Mouse (Mus musculus) hematopoietic multipotent progenitor cell, adult 10-12 weeks (in vitro differentiated cells): Measurements from ENCODE around the gene Hint2. TPM values are rescaled to one million over a fixed set of nuclear protein-coding genes. Genes with fewer than 3 reads are reported as not detected.

Experiments
- polyA plus RNA-seq: library from polyadenylated mRNA; stranded (reverse); fragments of >175 nt; gene quantifications from 2 replicates; pipeline ENCODE4 v1.2.3, GENCODE M21; 2012; ENCODE audit warnings: low replicate concordance

The Hint2 gene
- polyA plus RNA-seq: 27.8 and 37.0 TPM in 2 replicates

DNA sequence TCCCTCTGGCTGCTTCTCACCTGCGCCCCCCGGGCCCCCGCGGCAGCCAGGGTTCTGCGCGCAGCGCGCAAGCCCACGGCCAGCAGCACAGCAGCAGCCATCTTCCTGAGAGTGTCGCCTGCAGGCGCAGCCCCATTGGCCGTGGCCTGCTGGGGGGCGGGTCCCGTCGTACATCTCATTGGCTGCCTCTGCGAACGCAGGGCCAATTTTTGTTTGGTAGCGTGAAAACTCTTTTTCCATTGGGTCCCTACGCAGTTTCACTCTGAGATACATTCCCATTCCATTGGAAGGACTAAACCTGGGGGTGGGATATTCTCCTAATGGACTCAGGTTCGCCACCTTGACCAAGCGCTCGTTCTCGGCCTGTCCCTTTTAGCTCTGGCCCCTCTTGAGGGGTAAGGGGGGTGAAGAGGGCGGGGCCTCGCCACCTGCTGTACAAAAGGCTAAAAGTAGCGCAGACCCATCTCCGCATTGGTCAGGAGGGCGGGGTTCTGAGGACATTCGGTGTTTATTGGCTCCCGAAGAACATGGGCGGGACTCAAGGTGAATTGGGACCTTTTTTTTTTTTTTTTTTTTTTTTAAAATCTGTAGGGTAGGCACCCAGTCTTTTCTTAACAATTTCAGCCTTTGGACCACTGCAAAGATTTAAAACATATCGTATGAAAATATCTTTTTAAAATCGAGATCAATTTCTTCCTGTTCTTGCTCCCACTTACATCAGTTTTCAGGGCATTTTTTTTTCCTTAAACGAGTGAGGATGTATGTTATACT lies at the start of gene Hint2:
Gene Hint2, minus strand, starts transcription at position 128 of the 771 bp plus-strand sequence.

DNA sequence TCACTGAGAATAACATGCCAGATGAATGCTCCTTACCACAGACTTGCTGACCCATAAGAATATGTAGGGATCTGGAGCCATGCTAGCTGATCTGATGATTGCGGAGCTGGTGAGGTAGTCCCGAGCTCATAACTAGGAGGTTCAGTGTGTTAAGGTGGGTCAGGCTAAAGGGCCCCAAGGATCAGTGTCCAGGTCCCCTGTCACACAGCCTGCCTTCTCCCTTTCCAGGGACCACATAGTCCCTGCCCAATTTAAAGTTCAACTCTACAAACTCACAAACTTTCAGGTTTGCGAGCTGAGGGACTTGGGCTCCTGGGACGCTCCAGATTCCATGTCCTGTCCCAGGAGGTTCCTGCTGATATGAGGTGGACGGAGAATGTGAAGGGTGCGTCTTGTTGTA lies 44.4 kb upstream of the Hint2 start, which contains the start of gene Olfr70:
Gene Olfr70, minus strand, starts transcription at position 101 of the 400 bp plus-strand sequence.

DNA sequence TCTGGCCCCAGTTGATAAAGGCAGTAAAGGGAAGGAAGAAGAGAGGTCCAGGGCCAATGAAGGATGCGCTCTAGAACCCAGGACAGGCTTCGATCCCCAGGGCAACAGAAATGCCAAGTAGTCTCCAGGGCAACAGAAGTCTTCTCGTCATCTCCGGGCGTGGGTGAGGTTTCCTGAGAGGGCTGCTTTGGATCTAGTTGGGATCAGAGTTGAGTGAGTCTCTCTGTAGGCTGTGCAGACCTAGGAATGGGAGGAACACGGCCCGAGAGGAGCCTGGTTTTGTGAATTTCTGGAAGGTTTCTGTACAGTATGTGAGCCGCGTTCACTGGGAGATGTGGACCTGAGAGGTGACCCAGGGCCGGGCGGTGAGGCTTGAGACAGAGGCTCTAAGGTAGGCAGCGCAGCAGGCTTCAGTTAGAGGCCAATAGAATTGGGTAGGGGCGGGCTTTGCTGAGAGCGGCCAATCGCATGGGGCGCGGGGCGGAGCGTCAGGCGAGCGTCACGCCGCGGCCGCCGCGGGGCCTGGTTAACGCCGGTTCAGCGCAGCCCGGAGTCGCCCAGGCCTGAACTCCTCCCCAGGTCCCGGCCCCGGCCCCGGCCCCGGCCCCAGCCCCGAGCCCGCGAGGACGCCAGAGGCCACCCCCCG lies 12.6 kb upstream of the Hint2 start, which contains the start of the genes Tmem8b and Fam221b:
Gene Tmem8b, plus strand, starts transcription at position 190 of the 646 bp plus-strand sequence.
Gene Fam221b, minus strand, starts transcription at position 364 of the 646 bp plus-strand sequence.

DNA sequence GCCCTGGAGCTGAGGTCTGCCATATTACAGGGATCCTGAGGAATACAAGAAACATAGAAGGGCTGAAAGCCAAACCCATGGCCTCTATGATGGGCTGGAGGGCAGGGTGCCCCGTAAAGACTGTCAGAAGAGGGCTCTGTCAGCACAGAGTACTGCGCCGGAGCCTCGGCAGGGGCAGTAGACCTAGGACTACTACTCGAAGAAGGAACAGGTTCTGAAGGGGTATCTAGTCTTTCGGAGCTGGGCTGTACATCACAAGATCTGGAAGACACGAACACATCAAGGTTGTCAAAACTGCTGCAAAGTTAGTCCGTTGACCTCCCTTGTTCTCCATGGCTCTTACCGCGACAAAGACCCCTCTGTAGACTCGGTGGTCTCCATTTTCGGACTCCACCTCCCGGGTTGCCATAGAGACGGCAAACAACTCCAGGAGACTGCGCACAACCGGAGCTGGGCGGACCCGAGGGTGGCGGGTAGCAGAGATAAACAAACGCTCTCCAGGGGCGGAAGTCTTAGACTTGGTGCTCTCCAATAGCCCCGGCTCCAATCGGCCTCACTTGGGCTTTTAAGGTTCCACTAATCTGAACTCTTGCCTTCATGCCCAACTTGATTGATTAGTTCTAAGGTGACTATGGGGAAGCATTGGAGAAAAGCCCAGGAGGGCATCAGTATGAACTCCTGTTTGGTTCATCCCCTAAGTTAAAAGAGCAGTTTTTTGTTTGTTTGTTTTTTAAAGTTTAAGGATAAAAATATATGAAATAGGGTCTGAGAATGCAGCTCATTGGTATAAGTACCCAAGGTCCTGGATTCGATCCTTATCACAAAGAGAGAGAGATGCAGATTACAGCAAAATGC lies 2.9 kb downstream of the Hint2 start, which contains the start of gene Spag8:
Gene Spag8, minus strand, starts transcription at position 434 of the 855 bp plus-strand sequence.

DNA sequence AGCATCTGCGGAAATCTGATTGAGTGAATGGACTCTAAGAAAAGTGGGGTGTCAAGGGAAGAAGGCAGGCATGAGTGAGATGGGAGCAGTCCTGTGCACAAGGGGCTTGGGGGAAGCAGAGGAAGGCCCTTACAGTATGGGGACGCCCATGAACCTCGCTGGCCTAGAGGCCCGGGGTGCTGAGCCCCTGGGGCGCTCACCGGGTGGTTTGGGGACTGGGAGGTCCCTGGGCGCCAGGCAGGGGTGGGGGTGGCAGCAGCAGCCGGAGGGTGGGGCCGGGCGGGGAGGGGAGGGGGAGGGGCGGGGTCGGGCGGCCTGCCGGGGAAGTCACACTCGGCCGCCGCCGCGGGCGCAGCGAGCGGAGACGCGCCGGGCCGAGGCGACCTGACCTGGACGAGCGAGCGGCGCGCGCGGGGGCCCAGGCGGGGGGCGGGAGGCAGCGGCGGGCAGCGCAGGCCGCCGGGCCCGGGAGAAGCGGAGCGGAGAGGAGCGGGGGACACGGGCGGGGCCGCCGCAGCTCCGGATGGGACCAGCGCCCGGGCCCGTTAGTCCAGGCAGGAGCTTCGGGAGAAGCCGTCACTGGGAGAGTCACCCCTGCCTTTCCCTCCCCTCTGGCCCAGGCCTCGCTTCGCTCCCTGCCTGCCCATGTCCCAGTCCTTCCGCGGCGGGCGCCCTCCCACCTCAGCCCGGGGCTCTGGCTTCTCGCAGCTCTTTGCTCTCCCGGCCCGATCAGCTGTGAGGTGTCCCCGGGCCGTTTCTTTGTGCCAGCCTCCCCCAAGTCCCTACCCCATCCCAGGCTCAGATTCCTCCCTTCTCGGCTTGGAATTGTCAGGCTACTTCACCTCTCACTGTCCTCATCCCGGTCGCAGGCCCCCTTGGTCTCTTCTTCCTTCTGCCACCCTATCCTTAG lies 25.0 kb downstream of the Hint2 start, which contains the start of gene Npr2:
Gene Npr2, plus strand, starts transcription at position 890 of the 910 bp plus-strand sequence.

Other genes starting within 250 kb of the Hint2 start
- not detected in 2 replicates for gene Fam166b, start 227.3 kb downstream of the Hint2 start, polyA plus RNA-seq
- 138 and 197 TPM in 2 replicates for gene Tesk1, start 214.5 kb downstream of the Hint2 start, polyA plus RNA-seq
- gene Cd72, start 201.8 kb downstream of the Hint2 start, polyA plus RNA-seq: 75.3 and 370 TPM in 2 replicates
- 28.2 and 68.1 TPM in 2 replicates for gene Sit1, start 172.7 kb downstream of the Hint2 start, polyA plus RNA-seq
- gene Ccdc107, start 163.6 kb downstream of the Hint2 start, polyA plus RNA-seq: 85.7 and 181 TPM in 2 replicates
- 1.9 and 5.7 TPM in 2 replicates for gene Arhgef39, start 156.8 kb downstream of the Hint2 start, polyA plus RNA-seq
- 0.90 TPM in 1 of 2 replicates, not detected in the other for gene Car9, start 149.5 kb downstream of the Hint2 start, polyA plus RNA-seq
- gene Tpm2, start 132.7 kb downstream of the Hint2 start, polyA plus RNA-seq: 1.2 and 1.9 TPM in 2 replicates
- 4.0 and 5.4 TPM in 2 replicates for gene Creb3, start 94.1 kb downstream of the Hint2 start, polyA plus RNA-seq
- 255 and 288 TPM in 2 replicates for gene Tln1, start 93.8 kb downstream of the Hint2 start, polyA plus RNA-seq
- gene Rgp1, start 77.8 kb downstream of the Hint2 start, polyA plus RNA-seq: 21.3 and 132 TPM in 2 replicates
- gene Gba2, start 77.6 kb downstream of the Hint2 start, polyA plus RNA-seq: 19.2 and 22.4 TPM in 2 replicates
- gene Msmp, start 72.0 kb downstream of the Hint2 start, polyA plus RNA-seq: 0.22 TPM in 1 of 2 replicates, not detected in the other
- 0.38 and 0.63 TPM in 2 replicates for gene Npr2, start 24.5 kb downstream of the Hint2 start, polyA plus RNA-seq
- 0.47 TPM in 1 of 2 replicates, not detected in the other for gene Spag8, start 2.9 kb downstream of the Hint2 start, polyA plus RNA-seq
- 4.0 and 9.5 TPM in 2 replicates for gene Tmem8b, start 12.5 kb upstream of the Hint2 start, polyA plus RNA-seq
- gene Fam221b, start 12.7 kb upstream of the Hint2 start, polyA plus RNA-seq: 0.04 and 0.05 TPM in 2 replicates
- not detected in 2 replicates for gene Olfr70, start 44.3 kb upstream of the Hint2 start, polyA plus RNA-seq
- gene Olfr71, start 53.8 kb upstream of the Hint2 start, polyA plus RNA-seq: not detected in 2 replicates
- gene Hrct1, start 70.7 kb upstream of the Hint2 start, polyA plus RNA-seq: not detected in 2 replicates
- gene Spaar, start 73.6 kb upstream of the Hint2 start, polyA plus RNA-seq: not detected in 2 replicates
- not detected in 2 replicates for gene Olfr159, start 114.5 kb upstream of the Hint2 start, polyA plus RNA-seq
- gene Olfr156, start 167.4 kb upstream of the Hint2 start, polyA plus RNA-seq: not detected in 2 replicates
- not detected in 2 replicates for gene Olfr157, start 183.7 kb upstream of the Hint2 start, polyA plus RNA-seq
- not detected in 2 replicates for gene Olfr155, start 195.1 kb upstream of the Hint2 start, polyA plus RNA-seq
- 0.17 and 0.44 TPM in 2 replicates for gene Reck, start 219.1 kb upstream of the Hint2 start, polyA plus RNA-seq